Mouse (Mus musculus): ENCODE data around the gene Scaf4.

The Scaf4 gene

GRCm38 (mm10) chr16:90202140-90202539, 82.2 kb downstream of the Scaf4 start:
- in situ Hi-C loops (cut with MboI), result no loop called here

GRCm38 (mm10) chr16:90199174-90199573, 85.1 kb downstream of the Scaf4 start:
- in situ Hi-C loops (cut with MboI), result no loop called here

DNA sequence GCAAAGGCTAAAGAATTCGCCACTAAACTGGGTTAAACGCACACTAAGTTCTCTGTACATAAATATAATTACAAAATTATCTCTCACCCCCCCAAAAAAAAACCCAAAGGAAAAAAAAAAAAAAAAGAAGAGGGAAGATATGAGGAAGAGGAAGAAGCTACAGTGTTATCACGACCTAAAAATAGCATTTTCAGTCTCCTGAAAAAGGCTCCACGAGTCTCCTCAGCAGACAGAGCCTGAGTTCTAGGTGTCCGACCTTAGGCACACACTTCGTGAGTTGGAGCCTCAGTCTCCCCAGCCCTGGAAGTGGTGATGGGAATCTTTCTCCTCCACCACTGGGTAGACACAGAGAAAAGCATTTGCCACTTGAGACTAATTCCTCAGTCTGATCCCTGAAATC, 85.7 kb downstream of the Scaf4 start:
- in situ Hi-C loops (cut with MboI), result no loop called here

- in situ Hi-C loops (cut with MboI), result no loop called here
Observed at GRCm38 (mm10) chr16:90197337-90197973, 86.8 kb downstream of the Scaf4 start.

DNA sequence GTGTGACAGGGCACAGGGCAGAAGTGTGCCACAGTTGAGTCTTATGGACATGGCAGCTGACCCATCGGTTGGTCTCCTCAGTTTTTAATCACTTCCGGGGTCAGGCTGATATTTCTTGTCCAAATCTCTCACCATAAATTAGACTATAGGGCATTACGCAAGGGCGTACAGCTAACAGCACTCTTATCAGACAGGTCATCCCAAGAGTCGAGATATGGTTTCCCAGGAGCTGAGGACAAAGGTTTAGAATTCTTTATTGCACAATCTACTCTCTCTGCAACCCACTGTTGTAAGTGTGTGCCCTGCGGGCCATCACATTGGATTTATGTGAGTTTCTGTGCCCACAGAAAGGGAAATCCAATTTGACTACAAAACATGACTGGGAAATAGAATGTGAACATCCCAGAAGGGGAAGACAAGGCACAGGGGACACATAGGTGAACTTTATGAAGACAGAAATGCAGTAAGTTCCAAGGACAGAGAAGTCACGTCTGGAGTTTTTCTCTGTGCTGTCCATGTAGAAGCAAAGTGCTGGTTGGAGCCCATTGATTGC, 87.5 kb downstream of the Scaf4 start:
- in situ Hi-C loops (cut with MboI), result no loop called here

GRCm38 (mm10) chr16:90193719-90194118, 90.6 kb downstream of the Scaf4 start:
- in situ Hi-C loops (cut with MboI), result no loop called here

DNA sequence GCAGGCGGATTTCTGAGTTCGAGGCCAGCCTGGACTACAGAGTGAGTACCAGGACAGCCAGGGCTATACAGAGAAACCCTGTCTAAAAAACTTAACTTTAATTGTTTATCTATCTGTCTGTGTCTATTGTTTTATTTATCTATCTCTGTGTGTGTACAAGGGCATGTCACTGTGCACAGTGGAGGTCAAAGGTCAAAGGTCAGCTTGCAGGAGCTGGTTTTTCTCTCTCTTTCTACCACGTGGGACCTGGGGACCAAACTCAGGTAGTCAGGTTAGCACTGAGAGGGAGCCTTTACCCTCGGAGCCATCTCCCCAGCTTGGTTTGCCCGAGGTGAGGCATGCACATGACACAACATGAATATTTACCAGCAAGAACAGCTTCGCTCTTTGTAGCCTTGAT, 93.0 kb downstream of the Scaf4 start:
- in situ Hi-C loops (cut with MboI), result no loop called here

- in situ Hi-C loops (cut with MboI), result loop anchor here (10.0 kb wide), 1 partner anchor 413 kb away; no protein-coding TSS in a partner anchor
Observed at GRCm38 (mm10) chr16:90187453-90187852, 96.8 kb downstream of the Scaf4 start.

DNA sequence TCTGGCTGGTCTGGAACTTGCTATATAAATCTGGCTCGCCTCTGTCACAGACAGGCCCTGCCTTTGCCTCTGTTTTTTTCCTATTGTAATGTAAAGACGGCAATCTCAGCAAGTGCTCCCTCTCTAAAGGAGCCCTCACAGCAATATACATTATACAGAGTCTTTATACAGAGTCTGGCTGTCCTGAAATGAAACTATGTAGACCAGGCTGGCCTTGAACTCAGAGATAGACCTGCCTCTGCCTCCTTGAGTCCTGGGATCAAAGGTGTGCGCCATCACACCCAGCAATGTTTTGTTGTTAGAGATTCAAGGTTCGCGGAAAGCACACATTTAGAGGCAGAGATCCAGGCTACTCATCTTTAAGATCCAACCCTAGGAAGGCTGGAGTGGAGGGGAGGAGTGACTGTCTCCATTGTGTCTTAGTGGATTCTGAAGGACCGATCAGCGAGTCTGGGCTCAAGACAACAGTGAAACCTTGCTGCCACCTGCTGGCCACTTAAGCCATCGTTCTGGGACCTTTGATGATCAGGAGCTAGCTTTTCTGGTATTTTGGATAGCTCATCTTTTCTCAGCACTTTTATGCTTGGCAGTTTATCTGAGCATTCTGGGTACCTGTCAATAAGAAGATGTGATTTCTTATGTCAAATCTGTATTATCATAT, 98.2 kb downstream of the Scaf4 start:
- in situ Hi-C loops (cut with MboI), result loop anchor here (10.0 kb wide), 1 partner anchor 411 kb away; no protein-coding TSS in a partner anchor

DNA sequence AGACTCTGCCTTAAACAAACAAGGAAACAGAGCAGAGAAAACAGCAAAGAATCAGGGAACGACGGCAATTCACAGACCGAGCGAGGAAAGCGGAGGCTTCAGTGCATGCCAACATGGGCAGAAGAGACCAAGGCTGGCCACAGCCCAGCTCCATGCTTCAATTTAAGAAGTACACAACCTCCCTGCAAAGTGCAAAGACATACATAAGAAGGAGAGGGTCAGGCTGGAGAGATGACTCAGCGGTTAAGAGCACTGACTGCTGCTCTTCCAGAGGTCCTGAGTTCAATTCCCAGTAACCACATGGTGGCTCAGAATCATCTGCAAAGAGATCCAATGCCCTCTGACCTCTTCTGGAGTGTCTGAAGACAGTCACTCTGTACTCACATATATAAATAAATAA, 100.2 kb downstream of the Scaf4 start:
- in situ Hi-C loops (cut with MboI), result loop anchor here (10.0 kb wide), 1 partner anchor 409 kb away; no protein-coding TSS in a partner anchor

GRCm38 (mm10) chr16:90181673-90182072, 102.6 kb downstream of the Scaf4 start:
- in situ Hi-C loops (cut with MboI), result loop anchor here (10.0 kb wide), 1 partner anchor 407 kb away; no protein-coding TSS in a partner anchor

- in situ Hi-C loops (cut with MboI), result loop anchor here (10.0 kb wide), 1 partner anchor 406 kb away; no protein-coding TSS in a partner anchor
Observed at GRCm38 (mm10) chr16:90180975-90181374, 103.3 kb downstream of the Scaf4 start.

- in situ Hi-C loops (cut with MboI), result loop anchor here (10.0 kb wide), 1 partner anchor 405 kb away; no protein-coding TSS in a partner anchor
Observed at GRCm38 (mm10) chr16:90179892-90180291, 104.4 kb downstream of the Scaf4 start.

GRCm38 (mm10) chr16:90178404-90178803, 105.9 kb downstream of the Scaf4 start:
- in situ Hi-C loops (cut with MboI), result no loop called here

GRCm38 (mm10) chr16:90177425-90177824, 106.9 kb downstream of the Scaf4 start:
- in situ Hi-C loops (cut with MboI), result no loop called here

DNA sequence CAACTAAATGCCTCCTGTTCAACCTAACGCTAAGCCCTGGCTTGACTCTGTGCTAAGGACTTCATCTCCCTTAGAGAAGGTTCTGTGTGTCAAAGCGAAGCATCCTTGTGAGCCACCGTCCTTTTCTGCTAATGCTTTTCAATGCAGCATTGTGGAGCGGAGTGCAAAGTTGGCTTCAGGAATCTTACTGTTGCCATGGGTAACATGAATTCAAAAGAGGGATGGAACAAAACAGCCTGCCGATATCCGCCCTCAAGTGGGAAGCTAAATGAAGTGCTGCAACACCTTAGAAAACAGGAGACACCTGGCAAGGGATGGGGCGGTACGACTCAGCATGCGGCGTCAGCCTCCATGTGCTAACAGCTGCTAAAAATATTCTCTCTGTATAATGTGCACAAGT, 107.8 kb downstream of the Scaf4 start:
- in situ Hi-C loops (cut with MboI), result no loop called here
